Mouse (Mus musculus): ENCODE results near the gene Arhgef17.

Arhgef17 gene

DNA sequence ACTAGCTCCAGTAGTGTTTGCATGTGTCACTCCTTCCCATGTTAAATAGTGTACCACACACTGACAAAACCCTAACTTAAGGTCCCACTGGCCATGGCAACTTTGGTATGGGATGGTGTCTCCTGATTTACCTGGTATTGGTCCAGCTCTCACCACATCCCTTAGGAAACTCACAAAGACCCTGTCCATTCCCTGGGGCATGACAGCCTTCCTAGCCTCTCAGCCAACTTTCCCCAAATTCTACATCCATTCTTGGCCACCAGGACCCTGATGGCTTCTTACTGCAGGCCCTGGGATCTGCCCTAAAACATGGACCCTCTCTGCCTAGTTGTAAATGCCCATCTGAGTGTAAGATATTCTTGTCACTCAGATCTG is 86.9 kb downstream of the Arhgef17 start:
- no peak for DNase-seq (ENCODE audit: low spot score)

DNA sequence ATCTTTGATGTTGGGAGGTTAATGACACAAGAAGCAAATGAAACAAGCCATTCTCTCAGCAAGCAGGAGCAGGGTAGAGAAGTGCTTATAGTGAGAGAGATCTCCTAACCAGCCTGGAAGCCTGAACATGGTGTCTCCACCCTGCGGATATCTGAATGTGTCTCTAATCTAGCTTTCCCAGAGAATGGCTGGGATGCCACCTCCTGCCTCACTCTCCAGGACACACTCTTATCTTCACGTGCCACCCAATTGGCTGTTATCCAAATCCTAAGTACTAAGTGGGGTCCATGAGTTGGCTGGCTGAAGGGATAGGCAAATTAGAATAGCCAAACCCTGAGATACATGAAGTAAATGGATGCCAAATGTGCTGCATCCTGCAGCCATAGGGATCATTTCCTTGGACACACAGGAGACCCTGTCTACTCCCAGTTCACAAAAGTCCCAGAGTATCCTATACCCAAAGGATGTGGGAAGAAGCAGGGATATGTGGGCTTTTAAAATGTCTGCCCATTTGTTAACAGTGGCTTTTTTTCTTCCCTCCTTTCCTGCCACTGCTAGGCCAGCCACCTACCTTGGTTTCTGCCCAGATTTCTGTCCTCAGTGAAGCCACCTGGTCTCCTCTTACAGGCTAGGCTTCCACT is 87.4 kb downstream of the Arhgef17 start:
- no peak for DNase-seq (ENCODE audit: low spot score)

DNA sequence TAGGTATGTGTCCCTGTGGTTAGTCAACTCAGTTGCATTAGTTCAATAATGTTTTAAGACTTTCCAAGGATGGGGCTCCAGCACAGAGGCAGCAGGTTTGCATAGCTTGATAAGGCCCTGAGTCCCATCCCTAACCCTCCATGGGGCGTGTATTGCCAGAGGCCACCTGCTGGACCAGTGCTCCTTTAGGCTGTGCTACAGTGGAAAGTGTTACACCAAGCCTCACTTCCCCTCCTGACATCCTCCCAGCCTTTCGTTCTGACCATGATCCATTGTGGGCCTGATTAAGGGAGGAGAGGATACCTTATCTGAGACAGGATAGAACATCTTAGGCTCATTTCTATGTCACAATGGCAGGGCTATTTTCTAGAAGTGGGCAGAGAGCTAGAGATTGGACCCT is 88.0 kb downstream of the Arhgef17 start:
- no peak for DNase-seq (ENCODE audit: low spot score)

DNA sequence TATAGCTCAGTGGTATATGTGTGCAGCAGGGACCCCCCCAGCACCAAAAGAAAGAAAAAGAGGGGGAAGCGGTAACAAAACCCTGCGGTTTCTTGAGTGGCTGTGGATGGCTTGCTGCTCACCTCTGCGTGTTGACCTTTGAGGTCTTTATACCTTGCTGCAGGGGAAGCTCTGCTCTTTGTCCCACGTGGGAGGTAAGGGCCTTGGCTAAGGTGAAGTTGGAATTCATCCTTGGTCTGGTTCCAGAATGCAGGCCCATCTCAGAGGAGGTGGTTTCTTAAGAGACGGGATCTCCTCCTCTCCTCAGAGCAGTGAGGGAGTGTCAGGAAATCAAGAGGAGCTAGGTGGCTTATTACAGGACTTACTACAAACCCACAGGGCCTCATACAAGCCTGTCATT is 89.7 kb downstream of the Arhgef17 start:
- DNase-seq (ENCODE audit: low spot score), result no peak

DNA sequence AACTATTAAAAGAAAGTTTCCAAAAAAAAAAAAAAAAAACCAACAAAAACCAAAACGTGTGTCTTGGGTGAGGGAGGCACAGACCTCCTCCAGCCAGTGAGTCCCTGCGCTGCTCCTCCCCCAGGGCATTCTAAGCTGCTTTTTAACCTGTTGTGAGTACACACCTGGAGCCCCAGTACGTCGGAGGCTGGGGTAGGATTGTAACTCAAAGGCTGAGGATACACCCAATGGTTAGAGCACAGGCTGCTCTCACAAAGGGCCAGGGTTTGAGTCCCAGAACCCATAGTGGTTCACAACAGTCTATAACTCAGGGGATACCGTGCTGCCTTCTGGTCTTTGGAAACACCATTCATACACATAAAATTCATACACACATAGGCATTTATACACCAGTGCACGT is 90.3 kb downstream of the Arhgef17 start:
- no peak for DNase-seq (ENCODE audit: low spot score)

DNA sequence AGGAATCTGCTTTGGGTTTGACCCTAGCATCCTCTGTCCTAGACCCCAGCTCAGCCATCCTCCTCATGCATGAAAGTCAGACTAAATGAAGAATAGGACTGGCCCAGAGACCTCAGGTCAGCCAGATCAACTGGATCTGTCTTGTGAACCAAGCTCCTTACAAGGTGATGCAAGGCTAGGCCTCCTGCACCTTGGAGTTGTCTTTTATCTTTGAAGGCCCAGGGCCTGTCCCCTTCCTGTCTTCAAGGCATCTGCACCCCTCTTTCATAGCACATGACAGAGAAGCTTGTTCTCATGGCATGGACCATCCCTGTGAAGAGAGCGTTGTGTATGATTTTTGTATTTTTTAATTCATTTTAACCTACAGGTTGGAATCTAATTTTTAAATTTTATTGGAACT is 91.0 kb downstream of the Arhgef17 start:
- no peak for DNase-seq (ENCODE audit: low spot score)

DNA sequence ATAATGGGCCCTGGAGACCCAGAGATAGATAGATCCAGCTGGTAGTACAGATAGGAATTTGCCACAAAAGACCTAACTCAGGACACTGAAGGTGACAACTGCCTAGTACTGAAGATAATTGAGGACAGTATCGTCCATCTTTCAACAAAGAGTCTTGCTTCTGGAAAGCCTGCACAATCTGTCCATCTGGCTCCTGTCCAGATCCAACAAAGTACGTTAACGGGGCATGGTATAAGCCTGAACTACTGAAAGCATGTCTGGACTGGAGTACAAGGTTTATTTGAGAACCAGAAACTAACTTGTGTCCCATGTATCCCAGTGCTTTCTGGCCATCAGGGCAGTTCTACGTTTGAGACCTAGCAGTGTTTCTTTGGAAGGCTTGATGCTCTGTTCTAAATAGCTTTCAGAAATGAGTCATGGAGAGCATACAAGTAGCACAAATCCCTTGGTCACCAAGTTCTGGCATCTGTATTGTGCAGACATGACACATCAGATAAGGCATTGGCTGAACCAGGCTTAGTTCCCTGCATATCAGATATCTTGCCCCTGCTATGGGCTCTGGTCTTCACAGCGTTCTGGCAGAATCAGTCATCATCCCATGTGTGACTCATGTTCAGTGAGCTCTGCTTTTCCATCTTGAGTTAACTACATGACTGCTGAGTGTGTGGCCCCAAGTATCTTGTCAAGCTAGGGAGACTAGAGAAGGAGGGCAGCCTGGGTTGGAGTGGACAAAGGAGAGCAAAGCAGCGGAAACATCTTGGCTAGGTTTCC is 92.1 kb downstream of the Arhgef17 start:
- no peak for DNase-seq (ENCODE audit: low spot score)

DNA sequence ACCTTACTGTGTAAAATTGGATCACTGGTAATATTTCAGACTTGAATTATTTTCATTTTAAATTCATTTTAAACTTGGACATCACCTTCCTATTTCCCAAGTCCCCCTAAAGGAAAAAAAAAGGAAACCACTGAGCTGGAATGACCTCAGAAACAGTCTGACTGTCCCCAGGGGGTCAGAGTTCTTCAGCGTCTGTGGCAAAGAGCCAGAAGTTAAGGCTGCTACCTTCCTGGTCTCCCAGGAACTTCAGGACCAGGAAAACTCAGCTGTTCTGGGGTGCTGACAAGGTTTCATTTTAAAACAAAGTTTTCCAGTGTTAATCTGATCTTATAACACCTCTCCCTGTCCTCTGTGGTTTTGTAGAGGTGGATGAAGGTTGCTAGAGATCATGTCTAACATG is 94.2 kb downstream of the Arhgef17 start:
- DNase-seq (ENCODE audit: low spot score), result no peak

DNA sequence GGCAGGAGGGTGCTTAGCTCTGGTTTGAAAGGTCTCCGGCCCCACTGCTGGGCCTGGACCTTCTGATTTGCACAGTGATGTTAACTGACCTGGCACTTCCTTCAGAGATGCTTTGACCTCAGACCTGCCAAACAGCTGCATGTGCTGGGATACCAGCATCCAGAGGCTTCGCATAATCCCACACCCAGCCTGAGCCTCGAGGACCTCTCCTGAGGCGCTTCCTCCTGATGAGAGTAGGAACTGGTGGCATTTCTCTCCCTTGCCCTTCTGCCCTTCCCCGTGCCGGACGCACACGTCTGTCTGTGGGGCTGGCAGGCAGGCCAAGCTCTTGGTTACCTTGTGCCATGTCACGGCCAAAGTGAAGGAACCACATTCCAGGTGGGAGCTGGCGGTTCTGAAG is 95.2 kb downstream of the Arhgef17 start:
- DNase-seq (ENCODE audit: low spot score), result no peak

DNA sequence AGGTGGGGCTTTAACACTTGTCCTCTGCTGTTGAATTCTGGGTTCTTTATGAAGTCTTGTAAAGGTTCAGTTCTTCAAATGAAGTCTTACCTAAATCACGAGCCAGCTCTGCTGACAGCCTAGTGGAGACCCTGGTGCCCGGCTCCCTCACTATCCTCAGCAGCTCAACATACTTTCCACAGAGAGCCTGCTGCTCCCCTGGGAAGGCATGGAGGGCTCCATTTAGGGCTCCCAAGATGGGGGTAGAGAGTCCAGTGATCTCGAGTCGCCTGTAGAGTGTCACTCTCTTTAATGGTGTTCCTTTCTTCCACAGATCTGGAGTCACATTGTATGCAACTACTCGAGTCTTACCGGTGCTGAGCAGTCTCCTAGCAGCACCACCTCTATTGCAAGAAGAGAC is 96.2 kb downstream of the Arhgef17 start:
- no peak for DNase-seq (ENCODE audit: low spot score)

DNA sequence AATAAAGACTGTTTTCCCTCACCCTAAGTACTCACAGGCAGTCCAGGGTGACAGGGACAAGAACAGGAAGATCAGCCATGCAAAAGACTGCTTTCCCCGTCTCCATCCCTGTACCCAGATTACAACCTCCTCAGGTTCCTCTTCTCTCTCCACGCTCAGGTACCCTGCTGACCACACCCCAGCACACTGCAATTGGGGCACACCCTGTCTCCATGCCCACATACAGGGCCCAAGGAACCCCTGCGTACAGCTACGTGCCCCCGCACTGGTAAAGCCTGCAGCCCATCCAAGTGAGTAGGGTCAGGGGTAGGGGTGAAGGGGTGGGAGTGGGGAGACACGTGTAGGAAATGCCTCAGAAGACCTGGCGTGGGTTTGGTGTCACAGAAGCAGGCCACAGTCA is 96.7 kb downstream of the Arhgef17 start:
- DNase-seq (ENCODE audit: low spot score), result no peak

DNA sequence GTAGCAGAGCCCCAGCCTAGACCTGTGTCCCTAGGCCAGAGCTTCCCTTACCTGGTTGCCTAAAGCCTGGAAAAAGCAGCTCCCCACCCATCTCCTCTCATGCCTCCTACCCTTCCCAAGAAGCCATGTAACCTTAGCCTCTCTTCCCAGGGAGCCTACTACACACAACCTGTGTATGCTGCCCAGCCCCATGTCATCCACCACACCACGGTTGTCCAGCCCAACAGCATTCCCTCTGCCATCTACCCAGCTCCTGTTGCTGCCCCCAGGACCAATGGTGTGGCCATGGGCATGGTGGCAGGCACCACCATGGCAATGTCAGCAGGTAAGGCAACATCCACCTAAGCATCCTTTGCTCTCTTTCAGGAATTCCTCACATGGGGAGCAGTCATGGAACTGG is 98.0 kb downstream of the Arhgef17 start:
- no peak for DNase-seq (ENCODE audit: low spot score)

DNA sequence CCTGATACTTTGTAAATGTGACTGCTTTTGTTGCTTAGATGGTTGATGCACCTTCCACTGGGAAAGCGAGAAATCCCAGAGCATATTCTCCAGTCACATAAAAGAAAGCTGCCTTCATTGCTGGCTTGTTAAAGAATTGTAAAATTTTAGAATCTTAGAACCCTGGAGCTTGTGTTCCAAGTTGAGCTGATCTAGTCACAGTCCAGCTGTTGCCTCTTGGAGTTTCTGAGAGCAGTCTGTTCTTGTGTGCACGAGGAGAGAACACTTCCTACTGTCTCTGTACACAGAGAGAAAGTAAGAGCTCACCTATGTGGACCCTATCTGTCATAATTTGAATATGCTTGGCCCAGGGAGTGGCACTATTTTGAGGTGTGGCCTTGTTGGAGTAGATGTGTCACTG is 103.4 kb downstream of the Arhgef17 start:
- no peak for DNase-seq (ENCODE audit: low spot score)

DNA sequence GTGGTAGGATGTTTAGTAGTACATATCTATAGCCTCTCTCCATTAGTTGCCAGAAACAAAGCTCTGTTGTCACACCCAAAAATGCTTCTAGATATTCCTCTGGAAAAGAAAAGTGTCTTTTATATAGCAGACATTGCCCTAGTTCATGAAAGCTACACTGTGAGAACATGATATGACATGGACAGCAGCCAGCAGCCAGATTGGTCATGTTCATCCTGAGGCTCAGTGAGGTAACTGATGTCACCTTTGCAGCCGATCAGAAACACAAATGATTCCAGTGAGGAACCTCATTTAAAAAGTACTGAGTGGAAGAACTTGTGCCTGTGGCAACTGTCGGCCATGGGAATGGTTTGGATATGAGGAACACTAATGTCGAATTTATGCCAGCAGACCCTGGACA is 107.2 kb downstream of the Arhgef17 start:
- no peak for DNase-seq (ENCODE audit: low spot score)
